Mouse (Mus musculus): ENCODE data around the gene Purb. TPM values are rescaled to one million over a fixed set of nuclear protein-coding genes. Genes with fewer than 3 reads are reported as not detected.

The Purb gene
- 147 TPM for polyA plus RNA-seq (2014; fragmentation: Illumina TruSeq; extraction: RNeasy Lipid Tissue Mini Kit (QIAGEN cat#74804); ENCODE audit: low replicate concordance)

DNA sequence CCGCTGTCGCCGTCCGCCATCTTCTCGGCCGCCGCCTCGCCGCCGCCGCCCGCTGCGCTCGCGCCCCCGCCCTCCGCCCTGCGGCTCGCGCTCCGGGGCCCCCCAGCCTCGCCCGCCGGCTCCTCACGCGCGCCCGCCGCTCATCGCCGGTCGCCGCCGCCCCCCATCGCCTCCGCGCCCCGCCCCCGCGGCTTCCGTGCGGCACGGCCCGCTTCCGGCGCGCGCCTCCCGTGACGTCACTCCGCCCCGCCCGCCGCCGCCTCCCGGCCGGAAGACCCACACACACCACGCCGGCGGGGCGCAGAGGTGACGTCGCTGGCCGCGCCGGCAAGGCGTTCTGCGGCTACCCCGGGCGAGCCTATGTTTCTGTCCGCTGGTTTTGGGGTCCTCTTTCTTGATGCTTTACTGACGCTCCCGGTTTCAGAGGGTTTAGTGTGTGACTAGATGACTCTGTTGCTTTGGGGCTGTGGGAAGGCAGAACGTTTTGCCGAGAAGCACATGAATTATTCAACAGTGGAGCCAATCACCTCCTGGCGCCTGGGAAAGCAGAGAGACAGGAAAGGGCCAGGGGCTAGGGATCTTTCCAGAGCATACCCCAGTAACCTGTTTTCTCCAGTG lies at the start of gene Purb:
Gene Purb (minus strand): TSS at position 51 of the 618 bp plus-strand sequence.

DNA sequence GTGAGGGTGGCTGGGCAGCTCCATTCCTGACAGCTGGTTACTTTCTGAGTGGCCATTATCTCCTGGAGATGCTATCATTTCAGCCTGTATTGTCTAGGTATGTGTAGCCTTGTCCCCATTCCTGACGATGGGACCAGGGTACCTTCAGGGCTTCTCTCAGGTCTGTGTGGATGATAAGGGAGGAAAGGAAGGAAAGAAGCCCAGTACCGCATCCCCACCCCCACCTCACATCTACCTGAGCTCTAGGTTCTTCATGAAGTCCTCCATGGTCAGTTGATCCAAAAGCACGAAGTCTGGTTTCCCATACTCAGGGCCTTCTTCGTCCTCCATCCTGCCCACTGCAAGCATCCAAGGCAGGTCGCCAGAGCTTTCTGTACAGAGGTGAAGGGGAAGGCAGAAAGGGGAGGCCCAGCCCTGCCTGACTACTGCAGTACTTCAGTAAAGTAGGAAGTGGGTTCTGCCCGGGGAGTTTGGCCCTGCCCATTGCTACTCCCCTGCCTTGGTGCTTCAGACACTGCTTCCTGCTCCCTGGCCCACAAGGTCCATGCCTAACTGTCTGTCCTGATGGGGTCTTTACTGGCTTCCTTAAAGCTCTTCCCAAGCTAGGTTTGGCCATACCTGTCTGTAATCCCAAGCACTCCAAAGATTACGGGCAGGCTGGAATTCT lies 44.9 kb upstream of the Purb start, which contains the start of gene Myo1g:
Gene Myo1g (minus strand): TSS at position 459 of the 667 bp plus-strand sequence.

DNA sequence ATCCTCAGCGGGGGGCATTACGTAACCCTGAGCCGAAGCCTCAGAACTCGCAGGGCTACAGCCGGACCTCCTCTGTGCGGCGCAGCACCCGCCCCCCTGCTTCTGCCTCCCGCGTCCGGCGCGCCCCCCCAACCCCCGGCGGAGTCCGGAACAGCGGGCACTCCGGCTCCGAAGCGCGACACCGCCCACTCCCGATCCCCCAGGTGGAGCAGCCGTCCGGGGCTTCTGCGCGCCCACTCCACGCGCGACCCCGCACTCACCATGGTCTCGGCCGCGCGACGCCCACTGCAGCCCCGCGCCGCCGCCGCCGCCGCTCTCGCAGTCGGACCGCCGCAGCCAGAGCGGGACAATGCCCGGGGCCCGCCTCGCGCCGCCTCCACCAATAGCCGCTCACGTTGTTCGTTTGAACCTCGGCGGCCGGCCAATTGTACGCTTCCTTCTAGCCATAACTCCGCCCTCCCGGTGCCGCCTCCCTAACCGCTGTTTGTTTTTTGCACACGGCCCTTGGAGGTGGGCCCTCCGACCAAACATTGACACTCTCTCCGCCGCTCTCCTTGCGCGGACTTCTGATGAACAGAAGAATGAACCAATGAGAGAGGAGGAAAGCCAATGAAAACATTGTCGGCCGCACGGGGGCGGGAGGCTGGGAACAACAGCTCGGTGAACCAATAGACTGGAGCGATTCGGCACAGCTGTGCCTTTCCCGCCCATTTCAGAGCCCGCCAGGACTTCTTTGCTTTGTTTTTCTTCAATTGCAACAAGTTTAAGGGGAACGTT lies 31.5 kb downstream of the Purb start, which contains the start of gene H2afv:
Gene H2afv (minus strand): TSS at position 367 of the 777 bp plus-strand sequence.

Other genes with a start within 250 kb of the Purb start
- gene Npc1l1, start 245.8 kb downstream of the Purb start, polyA plus RNA-seq (2014; fragmentation: Illumina TruSeq; extraction: RNeasy Lipid Tissue Mini Kit (QIAGEN cat#74804); ENCODE audit: low replicate concordance), result 47.6 TPM
- 4.3 TPM for gene Ddx56, start 208.1 kb downstream of the Purb start, polyA plus RNA-seq (2014; fragmentation: Illumina TruSeq; extraction: RNeasy Lipid Tissue Mini Kit (QIAGEN cat#74804); ENCODE audit: low replicate concordance)
- 104 TPM for gene Tmed4, start 201.0 kb downstream of the Purb start, polyA plus RNA-seq (2014; fragmentation: Illumina TruSeq; extraction: RNeasy Lipid Tissue Mini Kit (QIAGEN cat#74804); ENCODE audit: low replicate concordance)
- gene Ogdh, start 184.3 kb downstream of the Purb start, polyA plus RNA-seq (2014; fragmentation: Illumina TruSeq; extraction: RNeasy Lipid Tissue Mini Kit (QIAGEN cat#74804); ENCODE audit: low replicate concordance), result 150 TPM
- gene Zmiz2, start 86.8 kb downstream of the Purb start, polyA plus RNA-seq (2014; fragmentation: Illumina TruSeq; extraction: RNeasy Lipid Tissue Mini Kit (QIAGEN cat#74804); ENCODE audit: low replicate concordance), result 0.63 TPM
- gene Ppia, start 60.5 kb downstream of the Purb start, polyA plus RNA-seq (2014; fragmentation: Illumina TruSeq; extraction: RNeasy Lipid Tissue Mini Kit (QIAGEN cat#74804); ENCODE audit: low replicate concordance), result 431 TPM
- gene H2afv, start 31.5 kb downstream of the Purb start, polyA plus RNA-seq (2014; fragmentation: Illumina TruSeq; extraction: RNeasy Lipid Tissue Mini Kit (QIAGEN cat#74804); ENCODE audit: low replicate concordance), result 18.7 TPM
- gene Myo1g, start 45.0 kb upstream of the Purb start, polyA plus RNA-seq (2014; fragmentation: Illumina TruSeq; extraction: RNeasy Lipid Tissue Mini Kit (QIAGEN cat#74804); ENCODE audit: low replicate concordance), result 0.30 TPM
- 0.82 TPM for gene Ccm2, start 71.0 kb upstream of the Purb start, polyA plus RNA-seq (2014; fragmentation: Illumina TruSeq; extraction: RNeasy Lipid Tissue Mini Kit (QIAGEN cat#74804); ENCODE audit: low replicate concordance)
- gene Nacad, start 130.1 kb upstream of the Purb start, polyA plus RNA-seq (2014; fragmentation: Illumina TruSeq; extraction: RNeasy Lipid Tissue Mini Kit (QIAGEN cat#74804); ENCODE audit: low replicate concordance), result not detected
- 1.0 TPM for gene Tbrg4, start 150.2 kb upstream of the Purb start, polyA plus RNA-seq (2014; fragmentation: Illumina TruSeq; extraction: RNeasy Lipid Tissue Mini Kit (QIAGEN cat#74804); ENCODE audit: low replicate concordance)
- not detected for gene Wap, start 162.7 kb upstream of the Purb start, polyA plus RNA-seq (2014; fragmentation: Illumina TruSeq; extraction: RNeasy Lipid Tissue Mini Kit (QIAGEN cat#74804); ENCODE audit: low replicate concordance)
- not detected for gene Ramp3, start 182.6 kb upstream of the Purb start, polyA plus RNA-seq (2014; fragmentation: Illumina TruSeq; extraction: RNeasy Lipid Tissue Mini Kit (QIAGEN cat#74804); ENCODE audit: low replicate concordance)